Mouse (Mus musculus) adrenal gland, adult 2 months (tissue): ENCODE results near the gene Cetn4. TPM values are rescaled to one million over a fixed set of nuclear protein-coding genes. Genes with fewer than 3 reads are reported as not detected.
A peak's percentile ranks its signal among the peaks of the same experiment; 100 is the strongest.

ENCODE experiments used
- DNase-seq: peaks from one replicate; pipeline ENCODE4 v3.0.0; 2021
- long read RNA-seq: library from polyadenylated mRNA; stranded (forward); transcript quantifications from one replicate; pipeline ENCODE4 v2.0.0, GENCODE M21; 2021
- polyA plus RNA-seq: library from polyadenylated mRNA; depleted of rRNA; stranded (reverse); fragments of >200 nt; gene quantifications from 2 replicates; pipeline ENCODE4 v1.2.3, GENCODE M21; 2012; rRNA removed
- total RNA-seq, 2 experiments: library from RNA; stranded (reverse); gene quantifications; 2 replicates each; pipeline ENCODE4 v1.2.3; 2021

Gene Cetn4
- total RNA-seq, result 1 to 10 TPM; 5.0 to 6.8 TPM
- polyA plus RNA-seq, result 0.19 TPM in 1 of 2 replicates, not detected in the other
- long read RNA-seq, partial matches to known transcripts, result 0 of 3 reads
- long read RNA-seq, other reads (novel, unspliced or antisense), result 3 of 3 reads

DNA sequence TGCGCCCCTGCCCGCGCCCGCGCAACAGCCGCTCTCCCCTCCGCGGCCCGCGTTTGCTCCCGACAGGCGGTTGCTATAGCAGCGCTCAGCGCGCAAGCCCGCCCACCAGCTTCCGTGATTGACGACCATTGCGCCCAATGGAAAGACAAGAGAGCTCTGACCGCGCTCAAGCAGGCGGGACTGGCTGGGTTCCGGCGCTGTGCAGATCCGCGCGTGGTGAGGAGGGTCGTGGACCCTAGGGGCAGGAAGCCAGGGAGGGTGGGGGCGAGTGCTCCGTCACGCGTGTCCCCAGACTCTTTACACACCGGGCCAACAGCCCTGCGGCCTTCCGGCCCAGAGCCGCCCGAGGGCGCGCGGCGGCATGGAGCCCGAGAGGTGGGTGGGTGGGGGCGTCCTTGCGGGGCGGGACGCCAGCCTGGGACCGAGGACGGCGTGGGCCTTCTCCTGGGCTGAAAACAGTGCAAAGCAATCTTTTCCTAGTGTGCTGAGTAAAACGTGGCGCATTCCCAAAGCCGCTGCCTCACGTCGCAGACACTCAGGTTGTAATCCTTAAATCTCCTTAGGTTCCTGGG is at the start of gene Cetn4, which contains the start of gene Bbs12:
Cetn4 (minus strand) TSS at position 339 of the 572 bp plus-strand sequence.
Bbs12 (plus strand) TSS at position 185 of the 572 bp plus-strand sequence.
- peak; percentile 97 for DNase-seq

GRCm38 (mm10) chr3:37360729-37361128 is 48.2 kb upstream of the Cetn4 start:
- DNase-seq, result peak; percentile 17

GRCm38 (mm10) chr3:37354737-37355136 is 42.2 kb upstream of the Cetn4 start:
- DNase-seq, result no peak

DNA sequence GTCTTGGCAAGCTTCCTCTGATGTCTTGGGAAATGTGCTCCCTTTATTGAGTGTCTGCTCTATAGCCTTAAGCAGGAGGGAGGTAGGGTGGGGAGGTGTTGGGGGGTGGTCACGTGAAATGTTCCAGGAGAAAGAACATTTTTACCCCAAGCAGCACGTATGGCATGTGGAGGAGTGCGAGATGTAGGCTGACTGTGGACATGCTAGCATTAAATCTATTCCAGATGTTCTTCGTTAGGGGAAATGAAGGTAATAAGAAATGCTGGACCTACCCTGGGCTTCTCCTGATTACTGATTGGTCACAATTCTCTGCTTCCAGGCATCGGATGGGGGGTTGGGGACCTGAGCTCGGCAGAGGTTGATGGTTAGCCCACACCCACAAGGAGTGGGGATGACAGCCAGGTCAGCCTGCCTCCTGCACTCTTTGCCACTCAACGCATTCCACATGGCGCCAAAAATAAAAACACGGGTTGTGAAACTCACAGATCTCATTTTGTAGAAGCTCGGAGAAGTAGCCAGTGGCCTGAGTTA is 41.5 kb upstream of the Cetn4 start:
- DNase-seq, result no peak

- no peak for DNase-seq
Measured at GRCm38 (mm10) chr3:37350386-37350785, 37.9 kb upstream of the Cetn4 start.

DNA sequence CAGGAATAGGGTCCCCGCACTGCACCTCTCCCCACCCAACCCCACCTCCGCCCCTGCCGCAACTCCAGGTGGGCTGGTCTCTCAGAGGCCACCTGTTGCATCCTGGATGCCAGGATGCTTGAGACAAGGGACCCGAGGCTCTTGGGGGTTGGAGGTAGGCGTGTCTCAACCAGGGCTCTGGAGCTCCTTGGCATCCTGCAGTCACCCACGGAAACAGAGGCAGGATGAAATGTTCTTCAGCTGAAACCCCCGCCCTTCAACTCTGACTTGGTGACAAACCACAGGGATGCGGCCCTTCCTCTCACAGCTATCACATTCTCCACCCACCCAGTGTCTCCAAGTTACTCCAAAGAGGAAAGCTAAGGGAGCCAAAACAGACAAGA is 36.6 kb upstream of the Cetn4 start:
- no peak for DNase-seq

DNA sequence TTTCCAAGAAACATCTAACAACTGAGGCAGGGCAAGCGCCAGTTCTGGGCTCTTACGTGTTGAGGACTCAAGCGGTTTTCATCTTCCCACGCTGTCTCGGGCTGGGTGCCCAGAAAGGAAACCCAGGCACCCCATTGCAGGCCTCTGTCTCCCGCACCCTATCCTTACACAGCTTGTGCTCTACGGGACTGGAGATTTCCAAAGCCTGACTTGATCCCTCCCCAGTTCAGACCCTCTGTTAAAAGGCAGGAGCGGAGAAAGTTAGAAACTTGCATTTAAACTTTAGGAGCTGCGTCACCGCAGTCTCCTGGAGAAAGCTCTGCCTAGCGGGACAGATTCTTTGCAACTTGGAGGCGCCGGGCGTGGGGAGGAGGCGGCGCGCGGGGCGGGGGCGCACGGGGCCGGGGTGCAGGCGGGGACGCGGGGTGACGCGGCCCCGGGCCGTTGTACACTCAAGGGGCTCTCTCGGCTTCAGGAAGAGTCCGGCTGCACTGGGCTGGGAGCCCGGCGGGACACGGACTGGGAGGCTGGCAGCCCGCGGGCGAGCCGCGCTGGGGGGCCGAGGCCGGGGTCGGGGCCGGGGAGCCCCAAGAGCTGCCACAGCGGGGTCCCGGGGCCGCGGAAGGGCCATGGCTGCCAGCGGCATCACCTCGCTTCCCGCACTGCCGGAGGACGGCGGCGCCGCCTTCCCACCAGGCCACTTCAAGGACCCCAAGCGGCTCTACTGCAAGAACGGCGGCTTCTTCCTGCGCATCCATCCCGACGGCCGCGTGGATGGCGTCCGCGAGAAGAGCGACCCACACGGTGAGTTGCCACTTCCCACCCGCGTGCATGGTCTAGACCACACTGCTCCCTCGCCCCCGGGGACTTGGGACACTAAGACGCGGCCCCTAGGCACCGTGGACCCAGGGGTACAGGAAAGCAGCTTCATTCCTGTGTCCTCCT is 36.0 kb upstream of the Cetn4 start, which contains the start of gene Fgf2:
Fgf2 (plus strand) TSS at position 126 of the 945 bp plus-strand sequence.
- DNase-seq, result peak; percentile 57

DNA sequence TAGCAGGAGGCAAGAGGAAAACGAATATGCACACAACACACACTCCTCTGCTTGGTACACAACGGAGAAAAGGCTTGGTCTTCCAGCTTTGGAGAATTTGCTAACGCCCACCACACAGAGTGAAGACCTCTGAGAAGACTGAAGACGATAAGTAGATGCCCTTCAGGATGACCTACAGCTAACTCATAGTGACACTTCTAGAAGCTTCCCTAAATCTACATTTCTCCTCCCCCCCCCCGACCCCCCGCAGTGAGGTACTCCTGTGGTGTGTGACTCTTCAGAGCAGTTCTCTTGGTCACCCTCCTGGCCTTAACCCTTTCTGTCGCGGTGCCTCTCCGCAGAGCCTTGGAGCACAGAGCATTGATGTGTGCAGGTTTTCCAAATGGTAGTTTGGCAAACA is 35.2 kb upstream of the Cetn4 start:
- no peak for DNase-seq

DNA sequence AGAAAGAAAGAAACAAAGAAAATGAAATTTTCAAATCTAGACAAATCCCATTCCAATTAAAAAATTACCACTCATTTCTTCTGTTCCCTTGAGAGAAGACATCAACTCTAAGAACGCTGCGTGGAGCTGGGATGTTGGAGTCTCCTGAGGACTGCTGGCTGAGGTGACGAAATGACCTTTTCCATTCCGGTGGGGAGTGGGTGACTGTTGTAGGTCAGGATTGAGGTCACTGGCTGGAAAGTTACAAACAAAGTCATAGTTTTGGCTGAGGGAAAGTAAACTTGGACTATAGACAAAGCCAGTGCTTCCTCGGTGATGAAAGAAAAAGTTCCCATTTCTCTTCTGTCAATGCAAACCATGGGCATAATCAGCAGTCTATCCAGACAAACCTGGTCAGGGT is 30.3 kb upstream of the Cetn4 start:
- DNase-seq, result no peak

DNA sequence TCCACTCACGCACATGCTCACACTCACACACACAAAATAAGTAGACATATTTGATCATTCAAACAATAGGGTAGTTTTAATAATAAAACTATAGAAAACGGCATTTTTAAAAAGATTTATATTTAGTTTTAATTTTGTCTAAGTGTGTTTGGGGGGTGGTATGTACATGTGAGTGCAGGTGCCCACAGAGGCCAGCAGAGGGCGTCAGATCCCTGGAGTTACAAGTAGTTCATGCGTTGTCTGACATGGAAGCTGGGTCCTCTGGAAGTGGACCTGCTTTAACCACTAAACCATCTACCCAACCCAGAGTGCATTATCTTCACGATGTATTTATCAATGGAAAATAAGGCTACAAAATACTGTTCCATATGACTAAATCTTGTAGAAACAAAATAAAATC is 28.6 kb upstream of the Cetn4 start:
- peak; percentile 12 for DNase-seq

DNA sequence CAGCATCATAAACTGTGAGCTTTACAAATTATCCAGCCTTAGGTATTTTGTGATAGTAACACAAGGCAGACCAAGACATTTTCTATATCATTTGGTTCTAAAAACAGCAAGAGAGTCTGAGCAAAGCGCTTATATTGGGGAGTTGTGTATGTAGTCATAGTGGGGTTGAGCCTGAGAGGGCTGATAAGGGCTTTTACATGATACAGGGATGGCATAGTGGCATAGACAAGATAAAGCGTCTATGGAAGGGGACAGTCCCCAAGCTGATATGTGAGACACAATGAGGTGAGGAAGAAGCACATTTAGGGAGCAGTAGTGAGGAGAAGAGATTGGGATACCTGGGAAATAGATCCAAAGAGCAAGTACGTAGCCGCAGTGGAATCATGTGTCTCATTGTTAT is 21.5 kb upstream of the Cetn4 start:
- DNase-seq, result no peak

DNA sequence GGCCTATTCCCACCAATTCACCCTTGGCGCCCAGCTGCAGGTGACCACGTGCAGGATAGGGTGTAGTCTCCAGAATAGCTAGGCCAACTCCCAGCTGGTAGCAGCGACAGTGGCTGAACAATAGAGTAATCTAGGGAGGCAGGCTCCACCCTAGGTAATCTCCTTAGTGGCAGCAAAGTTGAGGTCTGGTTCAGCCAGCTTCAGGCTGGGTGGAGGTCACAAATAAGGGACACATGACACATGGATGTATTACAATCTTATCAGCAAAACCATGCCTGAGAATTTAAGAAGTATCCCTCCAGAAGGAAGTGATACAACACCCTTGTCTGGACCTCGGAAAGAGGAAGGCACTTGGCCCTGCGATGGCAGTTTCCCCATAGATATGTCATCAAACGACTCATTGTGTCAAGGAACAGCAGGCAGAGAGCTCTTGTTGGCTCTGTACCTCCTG is 19.5 kb upstream of the Cetn4 start:
- no peak for DNase-seq

GRCm38 (mm10) chr3:37329963-37330362 is 17.5 kb upstream of the Cetn4 start:
- no peak for DNase-seq

DNA sequence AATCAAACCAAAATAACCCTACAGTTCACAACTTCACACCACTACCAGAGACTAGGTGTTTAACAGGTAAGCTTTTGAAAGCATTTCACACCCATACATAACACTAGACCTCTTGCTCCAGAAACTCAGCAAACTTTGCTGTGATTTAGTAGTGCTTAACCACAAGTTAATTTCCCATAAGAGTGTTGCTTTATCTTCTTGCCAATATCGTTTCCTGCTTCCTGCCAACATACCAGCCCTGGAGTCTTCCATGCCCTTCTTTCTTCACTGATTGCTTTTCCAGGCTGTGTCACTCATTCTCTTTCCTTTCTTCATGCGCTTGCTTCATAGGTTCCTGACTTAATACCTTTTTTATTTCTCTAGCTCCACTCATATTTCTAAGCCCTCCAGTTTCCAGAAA is 16.0 kb upstream of the Cetn4 start:
- DNase-seq, result no peak

- DNase-seq, result no peak
Measured at GRCm38 (mm10) chr3:37326627-37327026, 14.1 kb upstream of the Cetn4 start.

DNA sequence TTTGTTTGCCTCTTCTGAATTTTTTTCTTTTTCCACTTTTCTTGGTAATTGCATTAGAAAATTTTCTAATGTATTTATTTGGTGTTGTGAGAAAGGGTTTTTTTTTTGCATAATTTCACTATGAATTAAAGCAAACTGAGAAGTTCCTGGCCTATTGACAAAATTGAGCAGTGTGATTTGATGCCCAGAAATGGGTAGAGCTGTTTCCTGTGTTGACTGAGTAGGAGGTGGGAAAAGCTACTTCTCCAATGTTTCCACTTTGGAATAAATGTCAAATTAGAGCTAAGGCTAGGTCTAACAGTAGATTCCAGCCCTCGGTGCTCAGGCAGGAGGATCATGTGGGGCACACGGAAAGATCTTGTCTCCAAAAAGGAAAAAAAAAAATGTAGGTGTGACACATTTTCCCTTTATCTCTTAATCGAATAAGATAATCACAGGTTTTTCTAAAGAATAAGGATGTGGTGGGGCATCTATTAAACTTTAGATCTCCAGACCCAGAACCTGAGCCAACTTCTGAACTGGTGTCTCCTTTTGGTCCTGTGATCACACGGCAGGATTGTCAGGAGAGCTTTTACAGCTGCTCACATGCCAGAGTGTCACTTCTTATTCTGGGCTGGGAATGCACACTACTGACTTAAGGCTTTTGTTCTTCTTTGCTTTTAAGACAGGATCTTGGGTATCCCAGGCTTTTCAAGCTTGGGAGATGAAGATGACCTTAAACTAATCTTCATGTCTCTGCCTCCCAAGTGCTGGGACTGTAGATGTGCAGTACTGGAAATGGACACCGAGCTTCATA is 13.0 kb upstream of the Cetn4 start:
- no peak for DNase-seq

DNA sequence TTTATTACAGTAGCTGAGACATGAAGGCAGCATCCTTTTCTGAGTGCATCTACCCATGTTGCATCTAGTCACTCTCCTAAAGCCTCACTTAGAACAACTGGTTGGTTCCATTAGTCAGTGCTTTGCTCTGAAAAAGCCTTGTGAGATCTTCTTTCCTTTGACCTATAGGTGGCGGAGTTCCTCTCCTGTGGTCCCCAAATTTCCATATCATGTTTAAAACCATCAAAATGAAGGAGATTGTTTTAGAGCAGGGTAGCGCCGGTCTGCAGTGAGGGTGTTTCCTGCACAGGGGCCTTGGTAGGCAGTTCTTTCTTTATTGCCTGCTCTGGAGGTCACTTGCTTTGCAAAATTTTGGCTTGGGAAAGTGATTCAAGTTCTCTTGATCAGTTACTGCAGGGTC is 11.8 kb upstream of the Cetn4 start:
- no peak for DNase-seq

DNA sequence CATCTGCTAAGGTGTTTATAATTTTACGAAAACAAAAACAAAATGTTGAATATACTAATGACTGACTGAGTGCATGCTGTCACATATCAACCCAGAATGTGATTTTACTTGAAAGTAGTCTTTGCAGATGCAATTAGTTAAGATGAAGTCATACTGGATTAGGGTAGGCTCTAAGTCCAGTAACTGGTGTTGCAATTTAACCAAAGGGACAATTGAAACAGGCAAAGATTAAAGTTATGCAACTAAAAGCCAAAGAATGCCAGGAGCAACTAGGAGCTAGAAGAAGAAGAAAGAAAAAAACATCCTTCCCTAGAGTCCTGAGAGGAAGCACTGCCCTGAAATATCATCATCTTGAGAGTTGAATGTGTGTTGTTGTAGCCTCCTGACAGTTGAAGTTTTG is 3.7 kb upstream of the Cetn4 start:
- no peak for DNase-seq

DNA sequence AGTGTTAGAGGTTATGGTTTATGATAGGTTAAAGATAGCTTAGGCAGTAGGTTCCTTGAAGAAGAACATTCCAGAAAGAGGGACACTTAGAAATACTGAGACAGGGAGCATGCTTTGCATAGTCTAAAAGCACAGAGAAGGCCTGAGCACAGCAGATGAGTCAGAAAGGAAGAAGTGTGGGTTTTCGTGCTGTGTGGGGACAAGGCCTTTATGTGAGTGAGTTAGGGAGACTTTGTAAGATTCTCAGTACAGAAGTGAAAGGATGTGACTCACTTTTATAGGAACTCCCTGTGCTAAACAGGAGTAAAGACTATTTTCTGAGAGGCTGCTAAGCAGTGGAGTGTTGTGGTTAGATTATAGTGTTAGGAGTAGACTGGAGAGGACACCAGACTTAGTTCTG is 863 bp upstream of the Cetn4 start:
- DNase-seq, result peak; percentile 60

- no peak for DNase-seq
Measured at GRCm38 (mm10) chr3:37311897-37312369, 575 bp downstream of the Cetn4 start.

DNA sequence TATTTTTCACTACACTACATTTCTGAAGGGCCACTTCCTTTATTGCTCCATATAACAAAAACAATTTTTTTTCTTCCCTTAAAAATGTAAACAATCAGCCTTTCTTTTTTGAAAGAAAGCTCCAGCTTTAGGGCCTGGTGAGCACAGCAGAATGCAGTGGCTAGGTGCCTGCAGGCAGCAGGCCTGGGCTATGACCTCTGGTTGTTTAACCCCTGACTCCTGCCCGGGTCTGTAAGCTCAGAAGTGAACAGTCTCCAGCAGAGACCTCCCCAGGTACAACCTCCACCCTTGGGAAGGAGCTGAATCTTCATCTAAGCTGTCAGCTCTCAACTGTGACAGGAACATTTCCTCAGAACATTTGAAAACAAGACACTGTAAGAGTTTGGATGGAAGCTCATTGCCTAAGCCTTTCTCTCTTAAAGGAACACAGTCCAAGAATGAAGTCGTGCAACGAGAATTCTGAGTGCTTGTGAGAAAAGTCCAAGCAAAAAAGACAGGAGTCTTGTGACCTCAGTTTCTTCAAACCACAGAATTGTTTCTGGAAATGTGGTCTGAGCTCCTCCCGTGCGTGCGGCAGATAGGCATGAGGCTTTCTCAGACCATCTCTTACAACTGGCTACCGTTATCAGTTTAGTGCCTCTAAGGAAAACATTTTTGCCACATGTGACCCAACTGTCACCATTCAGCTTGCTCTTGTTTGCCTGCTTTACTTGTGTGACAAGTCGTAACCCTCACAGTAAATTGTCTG is 8.9 kb downstream of the Cetn4 start:
- no peak for DNase-seq
